Mouse (Mus musculus): Measurements from ENCODE around the gene Lrriq1.

The Lrriq1 gene

DNA sequence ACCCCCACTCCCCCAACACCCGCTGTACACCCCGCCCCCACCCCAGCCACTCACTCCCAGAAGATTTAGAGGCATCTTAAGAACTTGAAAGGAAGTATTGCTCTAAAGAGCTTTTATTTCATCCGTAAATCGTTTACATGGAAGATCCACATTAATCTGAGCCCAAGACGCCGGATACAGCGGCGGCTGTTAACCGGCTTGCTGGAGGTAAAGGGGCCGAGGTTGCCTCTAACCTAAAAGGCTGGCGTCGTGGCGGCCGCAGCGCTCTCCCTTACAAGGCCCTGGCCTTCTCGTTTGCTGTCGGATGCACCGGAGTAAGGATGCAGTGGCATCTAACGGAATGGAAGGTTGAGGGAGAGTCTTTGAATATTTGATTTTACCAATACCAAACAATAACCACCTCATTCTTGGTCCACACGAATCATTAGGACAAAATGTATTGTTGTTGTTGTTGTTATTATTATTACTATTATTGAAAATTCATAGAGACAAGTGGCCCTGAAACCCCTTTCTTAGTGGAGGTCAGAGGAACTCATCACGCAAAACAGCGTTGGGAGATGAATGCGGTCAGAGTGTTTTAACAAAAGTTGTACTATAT is 206.9 kb downstream of the Lrriq1 start:
- DNase-seq (ENCODE audit: low spot score in 2 of 2): no peak

DNA sequence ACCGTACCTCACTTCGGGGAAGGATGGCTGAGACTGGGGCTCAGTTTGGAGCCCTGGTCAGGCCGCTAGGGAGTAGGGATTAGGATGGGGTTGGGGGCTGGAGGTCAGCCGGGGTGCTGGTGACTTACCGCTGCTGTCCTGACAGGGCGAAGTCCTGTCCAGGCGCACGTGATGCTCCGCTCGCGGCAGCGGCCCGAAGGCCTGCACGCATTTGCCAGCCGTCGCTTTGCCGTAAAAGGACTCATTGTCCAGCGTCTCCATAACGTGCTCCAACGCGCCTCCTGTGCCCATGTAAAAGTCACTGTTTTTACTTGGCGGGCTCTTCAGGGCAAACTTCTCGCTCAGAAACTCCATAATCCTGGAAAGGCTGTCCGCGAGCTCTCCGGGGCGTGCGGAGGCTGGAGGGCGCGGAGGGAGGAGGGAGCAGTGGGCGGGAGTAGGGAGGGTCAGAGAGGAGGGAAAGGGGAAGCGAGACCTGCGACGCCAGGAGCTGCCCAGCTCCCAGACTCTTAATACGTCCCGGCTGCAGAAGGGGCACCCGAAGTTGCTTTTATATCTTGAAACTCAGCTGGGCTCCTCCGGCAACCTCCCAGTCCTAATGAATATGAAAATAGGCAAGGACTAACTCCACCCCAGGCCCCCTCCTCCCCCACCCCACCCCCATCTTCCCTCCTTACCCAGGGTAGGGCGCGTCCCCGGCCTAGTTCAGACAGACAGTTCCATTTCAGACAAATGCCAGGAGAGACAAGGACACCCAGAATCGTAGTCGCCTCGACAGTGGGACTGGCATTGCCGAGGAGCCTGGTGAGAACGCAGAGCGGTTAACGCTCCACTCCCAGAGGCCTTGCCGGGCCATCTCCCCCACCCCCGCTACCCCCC is 207.6 kb downstream of the Lrriq1 start:
- no peak for DNase-seq (ENCODE audit: low spot score in 2 of 2)

DNA sequence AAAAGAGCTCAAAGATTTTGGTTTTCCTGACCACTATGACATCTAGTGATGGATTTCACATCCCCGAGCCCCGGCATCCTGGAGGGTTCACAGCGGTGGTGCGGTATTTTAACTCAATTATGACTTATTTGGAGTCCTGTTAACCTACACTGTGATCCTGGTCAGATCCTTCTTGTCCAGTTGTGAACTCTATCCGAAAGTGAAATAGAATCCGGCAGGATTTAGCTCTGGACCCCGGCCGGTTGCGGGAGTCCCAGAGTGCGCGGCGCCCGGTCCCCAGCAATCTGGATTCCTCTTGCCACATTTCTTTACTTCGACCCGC is 208.2 kb downstream of the Lrriq1 start:
- no peak for DNase-seq (ENCODE audit: low spot score in 2 of 2)

DNA sequence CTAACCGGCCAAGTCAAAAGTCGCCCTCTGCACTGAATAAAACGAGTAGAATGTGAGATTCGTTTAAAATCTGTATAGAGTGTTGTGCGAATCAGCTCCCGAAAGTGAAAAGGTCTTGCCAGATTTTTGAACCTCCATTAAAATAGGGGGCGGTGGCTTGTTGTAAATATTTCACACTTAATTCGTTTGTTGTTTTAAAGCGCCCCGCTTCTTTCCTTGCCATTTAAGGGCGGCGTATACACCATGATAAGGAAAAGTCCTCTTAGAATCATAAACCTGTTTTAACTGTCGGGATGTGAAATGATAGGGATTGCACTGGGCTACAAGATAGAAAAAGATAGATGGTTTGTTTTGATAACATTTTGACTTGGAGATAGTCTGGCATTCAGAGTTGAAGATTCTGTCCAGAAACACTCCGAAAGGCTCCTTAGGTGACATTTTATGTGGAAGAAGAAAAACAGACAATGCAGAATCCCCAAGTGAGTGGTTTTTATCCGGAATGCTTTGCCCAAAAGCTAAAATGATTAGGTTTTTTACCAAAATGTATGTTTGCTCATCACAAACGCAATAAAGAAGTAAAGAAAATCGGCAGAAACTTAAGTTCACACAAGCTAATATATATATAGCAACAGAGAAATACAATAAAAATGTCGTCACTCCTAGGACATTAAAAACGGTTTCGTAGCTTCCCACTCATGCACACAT is 208.7 kb downstream of the Lrriq1 start:
- no peak for DNase-seq (ENCODE audit: low spot score in 2 of 2)

DNA sequence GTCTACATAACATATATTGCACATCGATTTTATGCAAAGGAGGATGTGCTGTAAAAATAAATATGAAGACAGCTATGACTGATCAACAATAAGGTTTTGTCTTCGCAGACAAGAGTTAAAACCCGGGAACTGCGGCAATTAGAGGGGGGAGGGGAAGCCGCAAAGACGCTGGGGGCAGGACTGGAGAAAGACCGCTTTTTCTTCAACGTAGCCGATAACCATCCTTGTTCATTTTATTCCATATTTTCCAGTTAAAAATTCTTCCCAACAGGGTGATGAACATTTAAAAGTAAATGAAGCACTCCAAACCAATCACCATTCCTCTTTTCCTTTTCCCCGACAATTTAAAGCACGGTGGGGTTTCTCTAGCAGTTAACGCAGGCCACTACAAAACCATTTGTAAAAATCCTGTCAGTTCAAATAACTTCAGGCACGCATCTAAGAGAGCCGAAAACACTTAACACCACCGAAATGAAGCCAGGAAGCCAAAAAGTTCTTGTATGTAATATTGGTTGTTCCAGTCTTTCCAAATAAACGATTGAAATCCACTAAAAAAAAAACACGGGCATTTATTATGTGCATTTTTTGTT is 209.4 kb downstream of the Lrriq1 start:
- DNase-seq (ENCODE audit: low spot score in 2 of 2): no peak

DNA sequence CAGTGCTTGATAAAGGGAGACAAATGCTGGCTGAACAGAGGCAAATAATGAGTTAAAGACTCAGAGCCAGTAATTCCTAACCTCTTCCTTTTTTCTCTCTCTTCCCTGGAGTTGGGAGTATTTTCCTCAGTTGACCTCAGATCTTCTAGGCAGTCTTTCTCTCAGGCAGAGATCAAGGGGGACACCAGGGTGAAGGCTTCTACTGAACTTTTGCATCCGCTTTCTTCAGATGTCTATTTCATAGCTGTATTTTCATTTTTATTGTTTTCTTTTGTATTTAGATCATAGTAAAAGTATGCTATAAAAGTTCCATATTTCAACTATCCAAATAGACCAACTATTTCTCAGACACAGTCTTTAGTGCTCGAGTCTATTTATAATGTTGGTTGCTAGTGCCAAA is 233.6 kb downstream of the Lrriq1 start:
- no peak for DNase-seq (ENCODE audit: low spot score in 2 of 2)

DNA sequence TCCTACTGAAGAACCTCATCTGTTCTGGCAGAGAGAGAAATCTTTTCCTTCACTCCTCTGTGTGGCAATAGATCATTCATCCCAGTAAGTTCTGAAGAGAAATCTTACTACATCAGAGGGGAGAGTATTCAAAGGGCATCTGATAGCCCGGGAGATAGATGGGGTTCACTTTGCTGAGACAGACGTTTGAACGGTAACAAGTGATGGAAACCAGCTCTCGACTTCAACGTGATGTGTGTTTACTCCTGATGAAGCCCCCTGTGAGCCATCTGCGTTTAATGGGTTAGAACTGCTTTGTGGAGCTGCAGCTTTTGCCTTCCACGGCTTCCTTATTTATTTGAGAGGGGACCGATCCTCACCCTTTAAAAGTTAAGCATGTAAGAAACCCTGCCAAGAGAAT is 235.2 kb downstream of the Lrriq1 start:
- no peak for DNase-seq (ENCODE audit: low spot score in 2 of 2)

DNA sequence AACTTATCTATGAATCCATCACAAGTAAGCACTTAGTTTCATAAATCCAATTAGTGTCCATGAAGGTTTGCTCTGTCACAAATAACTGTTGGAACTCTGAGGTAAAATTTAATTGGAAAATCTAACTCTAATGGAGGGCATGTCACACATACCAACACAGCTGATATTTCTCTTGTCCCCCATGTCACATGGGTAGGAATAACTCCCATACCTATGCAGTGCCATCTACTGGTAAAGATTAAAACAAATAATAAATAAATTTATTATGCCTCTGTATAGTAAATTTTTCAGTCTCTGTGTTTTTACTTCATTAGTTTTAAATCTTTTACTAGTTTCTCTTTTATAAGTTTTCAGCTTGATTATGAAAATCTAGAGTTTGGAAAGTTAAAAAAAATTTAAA is 236.5 kb downstream of the Lrriq1 start:
- no peak for DNase-seq (ENCODE audit: low spot score in 2 of 2)
